Mouse (Mus musculus) heart, embryonic 12.5 days (tissue): Measurements from ENCODE around the gene Hepacam. TPM values are rescaled to one million over a fixed set of nuclear protein-coding genes. Genes with fewer than 3 reads are reported as not detected.

Source experiments
- ATAC-seq: fragments of 200-750 bp; cut with Nextera tagmentation; 2 replicates; pipeline ENCODE4 v1.8.0; 2017; ENCODE audit warnings: moderate TSS enrichment, moderate library complexity; ENCODE audit not compliant: insufficient number of reproducible peaks, low FRiP score
- H3K27ac ChIP-seq: fragments of 300-500 bp; sonication (generic); 2 replicates; pipeline ENCODE4 v1.5.1; 2016; ENCODE audit warnings: mild to moderate bottlenecking, moderate library complexity; ENCODE audit not compliant: poor library complexity, severe bottlenecking
- H3K27me3 ChIP-seq: fragments of 300-500 bp; sonication (generic); replicated peaks from 2 replicates; pipeline ENCODE4 v1.6.1; 2016; ENCODE audit warnings: mild to moderate bottlenecking, moderate library complexity
- H3K36me3 ChIP-seq: fragments of 300-500 bp; sonication (generic); 2 replicates; pipeline ENCODE4 v1.6.1; 2016; ENCODE audit warnings: mild to moderate bottlenecking, moderate library complexity
- H3K4me1 ChIP-seq: fragments of 300-500 bp; sonication (generic); replicated peaks from 2 replicates; pipeline ENCODE4 v1.6.1; 2016; ENCODE audit warnings: mild to moderate bottlenecking
- H3K4me2 ChIP-seq: fragments of 300-500 bp; sonication (generic); 2 replicates; pipeline ENCODE4 v1.6.1; 2016; ENCODE audit warnings: mild to moderate bottlenecking, moderate library complexity
- H3K4me3 ChIP-seq: fragments of 300-500 bp; sonication (generic); 2 replicates; pipeline ENCODE4 v1.5.1; 2016; ENCODE audit warnings: mild to moderate bottlenecking
- H3K9ac ChIP-seq: fragments of 300-500 bp; sonication (generic); 2 replicates; pipeline ENCODE4 v1.6.1; 2016; ENCODE audit warnings: mild to moderate bottlenecking, moderate library complexity
- H3K9me3 ChIP-seq: fragments of 300-500 bp; sonication (generic); replicated peaks from 2 replicates; pipeline ENCODE4 v1.6.1; 2016; ENCODE audit warnings: mild to moderate bottlenecking, moderate library complexity
- WGBS: fragments of 180-500 bp; shearing (Covaris S2); methylation state at CpG from one replicate; pipeline ENCODE4 v1.1.7; 2016; 5-methylcytosine and 5-hydroxymethylcytosine counted together
- polyA plus RNA-seq: library from polyadenylated mRNA; unstranded; fragments of >200 nt; fragmentation: Nextera tagmentation; extraction: Ambion mirVana; gene quantifications from 2 replicates; pipeline ENCODE4 v1.2.1, GENCODE M21; 2016

Gene Hepacam
- polyA plus RNA-seq, 1 experiment from 2014 or later = not detected

GRCm38 (mm10) chr9:37390891-37391290 is 23.7 kb downstream of the Hepacam start:
- Histone ChIP-seq H3K36me3 (no peaks in the 10 kb centered on the region), H3K4me2 (no peak overlapping the region), H3K9me3 (no peaks in the 10 kb centered on the region), H3K4me3 (no peak overlapping the region), H3K9ac (no peak overlapping the region), H3K27me3 (peaks cover 3% of the 10 kb centered on the region), H3K4me1 (no peaks in the 10 kb centered on the region), H3K27ac (no peak overlapping the region)
- no peak for ATAC-seq
- 61% methylated on average over 2 of the region's 2 CpGs for WGBS

- no peak overlapping the region for H3K9ac ChIP-seq
- no peak overlapping the region for H3K4me2 ChIP-seq
- WGBS = 62% methylated on average over 2 of the region's 2 CpGs
- no peak overlapping the region for H3K4me3 ChIP-seq
- H3K36me3 ChIP-seq = no peaks in the 10 kb centered on the region
- no peak for ATAC-seq
- no peaks in the 10 kb centered on the region; the same call in 1 of the 2 replicates for H3K27me3 ChIP-seq
- no peak overlapping the region for H3K27ac ChIP-seq
- no peaks in the 10 kb centered on the region for H3K9me3 ChIP-seq
- H3K4me1 ChIP-seq = no peaks in the 10 kb centered on the region
Observed at GRCm38 (mm10) chr9:37392071-37392470, 24.9 kb downstream of the Hepacam start.

GRCm38 (mm10) chr9:37393482-37394131 is 26.5 kb downstream of the Hepacam start:
- Histone ChIP-seq H3K9me3 (no peaks in the 10 kb centered on the region), H3K27ac (no peak overlapping the region), H3K9ac (no peak overlapping the region), H3K4me1 (no peaks in the 10 kb centered on the region), H3K4me3 (no peak overlapping the region), H3K4me2 (no peak overlapping the region), H3K27me3 (no peaks in the 10 kb centered on the region), H3K36me3 (no peaks in the 10 kb centered on the region)
- 72% methylated on average over 8 of the region's 8 CpGs for WGBS
- no peak for ATAC-seq

GRCm38 (mm10) chr9:37400585-37400984 is 33.4 kb downstream of the Hepacam start:
- Histone ChIP-seq H3K4me2 (no peak overlapping the region), H3K9me3 (no peaks in the 10 kb centered on the region), H3K36me3 (no peaks in the 10 kb centered on the region), H3K27ac (0 out of 2 replicates have a peak overlapping the region, but pooled peaks have one; percentile 7), H3K9ac (no peak overlapping the region), H3K4me3 (no peak overlapping the region), H3K4me1 (peaks cover 6% of the 10 kb centered on the region; the same call in 1 of the 2 replicates), H3K27me3 (no peaks in the 10 kb centered on the region)
- ATAC-seq = peak; percentile 34; the same call in 1 of the 2 replicates
- WGBS = 73% methylated on average over 2 of the region's 2 CpGs

GRCm38 (mm10) chr9:37401802-37402201 is 34.7 kb downstream of the Hepacam start, which contains the start of gene Robo4:
Gene Robo4, plus strand, starts transcription at chr9:37401897.
- 0 out of 2 replicates have a peak within 1 kb of the TSS, but pooled peaks have one; percentile 6 for H3K4me3 ChIP-seq
- ATAC-seq = peak; percentile 65
- peaks cover 7% of the 10 kb centered on the region; the same call in 1 of the 2 replicates for H3K27me3 ChIP-seq
- H3K9ac ChIP-seq = no peak within 1 kb of the TSS
- H3K4me1 ChIP-seq = peaks cover 6% of the 10 kb centered on the region; the same call in 1 of the 2 replicates
- H3K4me2 ChIP-seq = peak within 1 kb of the TSS; percentile 22
- no peaks in the 10 kb centered on the region for H3K9me3 ChIP-seq
- 18% methylated on average over 7 of the region's 7 CpGs for WGBS
- 0 out of 2 replicates have a peak within 1 kb of the TSS, but pooled peaks have one; percentile 7 for H3K27ac ChIP-seq
- H3K36me3 ChIP-seq = no peaks in the 10 kb centered on the region

- 82% methylated on average over 7 of the region's 7 CpGs for WGBS
- Histone ChIP-seq H3K4me3 (no peak overlapping the region), H3K27ac (no peak overlapping the region), H3K4me1 (peaks cover 6% of the 10 kb centered on the region; the same call in 1 of the 2 replicates), H3K36me3 (no peaks in the 10 kb centered on the region), H3K9me3 (no peaks in the 10 kb centered on the region), H3K27me3 (peaks cover 12% of the 10 kb centered on the region), H3K4me2 (peak overlapping the region; percentile 13), H3K9ac (no peak overlapping the region)
- no peak for ATAC-seq
Observed at GRCm38 (mm10) chr9:37402501-37402900, 35.4 kb downstream of the Hepacam start.

GRCm38 (mm10) chr9:37403011-37403410 is 35.9 kb downstream of the Hepacam start:
- no peaks in the 10 kb centered on the region for H3K36me3 ChIP-seq
- no peak overlapping the region for H3K9ac ChIP-seq
- ATAC-seq = no peak
- H3K4me2 ChIP-seq = peak overlapping the region; percentile 13; the same call in 1 of the 2 replicates
- no peak overlapping the region for H3K4me3 ChIP-seq
- WGBS = 78% methylated on average over 7 of the region's 7 CpGs
- H3K4me1 ChIP-seq = peaks cover 9% of the 10 kb centered on the region; the same call in 1 of the 2 replicates
- H3K27ac ChIP-seq = no peak overlapping the region
- H3K27me3 ChIP-seq = peaks cover 12% of the 10 kb centered on the region
- no peaks in the 10 kb centered on the region for H3K9me3 ChIP-seq

GRCm38 (mm10) chr9:37406372-37406771 is 39.2 kb downstream of the Hepacam start:
- H3K36me3 ChIP-seq = no peaks in the 10 kb centered on the region
- H3K9ac ChIP-seq = no peak overlapping the region
- whole genome bisulfite sequencing = 0% methylated on average over 1 of the region's 1 CpGs
- H3K9me3 ChIP-seq = no peaks in the 10 kb centered on the region
- H3K27me3 ChIP-seq = peaks cover 12% of the 10 kb centered on the region
- H3K4me3 ChIP-seq = no peak overlapping the region
- no peak overlapping the region for H3K27ac ChIP-seq
- peaks cover 18% of the 10 kb centered on the region; the same call in 1 of the 2 replicates for H3K4me1 ChIP-seq
- no peak for ATAC-seq
- no peak overlapping the region for H3K4me2 ChIP-seq

GRCm38 (mm10) chr9:37407850-37408502 is 40.8 kb downstream of the Hepacam start:
- no peak overlapping the region for H3K27ac ChIP-seq
- H3K9me3 ChIP-seq = no peaks in the 10 kb centered on the region
- no peak overlapping the region for H3K4me3 ChIP-seq
- peaks cover 12% of the 10 kb centered on the region for H3K27me3 ChIP-seq
- ATAC-seq = no peak
- H3K9ac ChIP-seq = no peak overlapping the region
- 15% methylated on average over 19 of the region's 19 CpGs for whole genome bisulfite sequencing
- no peaks in the 10 kb centered on the region for H3K36me3 ChIP-seq
- H3K4me1 ChIP-seq = peaks cover 18% of the 10 kb centered on the region; the same call in 1 of the 2 replicates
- peak overlapping the region; percentile 44 for H3K4me2 ChIP-seq

GRCm38 (mm10) chr9:37409698-37410445 is 42.7 kb downstream of the Hepacam start:
- peaks cover 12% of the 10 kb centered on the region for H3K27me3 ChIP-seq
- no peak overlapping the region for H3K9ac ChIP-seq
- WGBS = 63% methylated on average over 8 of the region's 8 CpGs
- no peaks in the 10 kb centered on the region for H3K9me3 ChIP-seq
- H3K4me3 ChIP-seq = no peak overlapping the region
- no peaks in the 10 kb centered on the region for H3K36me3 ChIP-seq
- no peak for ATAC-seq
- peak overlapping the region; percentile 14; the same call in 1 of the 2 replicates for H3K4me2 ChIP-seq
- H3K4me1 ChIP-seq = peaks cover 18% of the 10 kb centered on the region; the same call in 1 of the 2 replicates
- peak overlapping the region; percentile 60 for H3K27ac ChIP-seq

- no peaks in the 10 kb centered on the region for H3K9me3 ChIP-seq
- H3K4me1 ChIP-seq = peaks cover 22% of the 10 kb centered on the region
- no peaks in the 10 kb centered on the region; the same call in 1 of the 2 replicates for H3K27me3 ChIP-seq
- 48% methylated on average over 3 of the region's 3 CpGs for WGBS
- no peak overlapping the region for H3K4me2 ChIP-seq
- H3K4me3 ChIP-seq = no peak overlapping the region
- H3K36me3 ChIP-seq = no peaks in the 10 kb centered on the region
- no peak overlapping the region for H3K9ac ChIP-seq
- ATAC-seq = no peak
- H3K27ac ChIP-seq = no peak overlapping the region
Observed at GRCm38 (mm10) chr9:37412989-37413388, 45.8 kb downstream of the Hepacam start.
